Mouse (Mus musculus): ENCODE measurements at regions not wholly inside any gene's neighbourhood (a gene's known extent, or its start where the extent isn't known, plus 50 kb on each side); places are given as distances from the start of the nearest gene placed in this dataset.

DNA sequence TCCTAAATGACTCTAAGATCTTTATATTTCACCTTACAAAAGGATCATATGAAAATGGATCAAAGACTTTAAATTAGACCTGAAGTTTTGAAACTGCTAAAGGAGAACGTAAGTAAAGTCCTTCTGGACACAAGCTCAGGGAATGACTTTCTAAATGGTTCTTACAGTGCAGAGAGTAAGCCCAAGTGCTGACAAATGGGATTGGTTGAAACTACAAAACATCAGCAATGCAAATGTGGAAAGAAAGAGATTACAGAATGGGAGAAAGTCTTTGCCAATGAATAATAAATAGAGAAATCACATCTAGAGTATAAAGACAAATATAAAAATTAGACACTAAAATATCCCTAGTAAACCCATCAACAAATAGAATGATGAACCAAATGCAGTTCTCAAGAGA is 263.9 kb downstream of the Atp10a start:
- DNase-seq (ENCODE audit: low read depth) = no peak
- TF ChIP-seq POLR2A (IDR thresholded peaks at IDR 0.05; ENCODE audit: borderline replicate concordance, extremely low read depth, insufficient read depth, insufficient read length, poor library complexity, severe bottlenecking) (no peak), CTCF (IDR thresholded peaks at IDR 0.05; ENCODE audit: borderline replicate concordance, extremely low read depth, insufficient read depth, insufficient read length) (no peak)

DNA sequence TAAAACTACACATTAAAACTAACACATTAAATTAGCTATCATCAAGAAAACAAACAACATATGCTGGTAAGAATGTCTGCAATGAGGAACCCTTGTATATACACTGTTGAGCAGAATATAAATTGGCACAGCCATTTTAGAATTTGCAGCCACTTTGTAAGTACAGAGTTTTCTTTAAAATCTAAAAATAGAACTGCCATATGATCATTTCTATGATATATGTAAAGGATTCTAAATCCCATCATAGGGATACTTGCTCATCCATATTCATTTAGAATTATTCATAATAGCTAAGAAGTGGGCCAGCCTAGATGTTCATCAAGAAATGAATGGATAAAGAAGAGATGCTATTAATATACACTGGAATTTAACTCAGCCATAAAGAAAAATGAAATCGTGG is 264.3 kb downstream of the Atp10a start:
- TF ChIP-seq POLR2A (IDR thresholded peaks at IDR 0.05; ENCODE audit: borderline replicate concordance, extremely low read depth, insufficient read depth, insufficient read length, poor library complexity, severe bottlenecking) (no peak), CTCF (IDR thresholded peaks at IDR 0.05; ENCODE audit: borderline replicate concordance, extremely low read depth, insufficient read depth, insufficient read length) (no peak)
- DNase-seq (ENCODE audit: low read depth) = peak; percentile 51

DNA sequence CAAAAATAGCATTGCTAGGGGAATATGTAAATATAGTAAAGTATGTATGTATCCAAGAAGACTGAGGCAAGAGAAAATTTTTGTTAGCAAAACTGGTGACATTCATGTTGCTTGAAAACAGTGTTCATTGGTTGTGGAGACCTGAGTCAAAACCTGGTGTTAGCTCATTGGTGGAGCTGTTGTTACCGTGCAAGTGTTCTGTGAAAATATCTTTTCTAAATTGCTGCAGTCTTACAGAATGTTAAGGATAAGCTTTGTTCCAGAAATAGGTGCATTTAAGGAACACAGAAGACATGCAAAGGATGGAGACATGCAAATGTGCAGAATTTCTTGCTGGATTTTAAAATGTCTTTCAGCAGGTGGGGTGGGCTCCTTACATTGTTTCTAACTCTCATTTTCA is 269.0 kb downstream of the Atp10a start:
- TF ChIP-seq CTCF (IDR thresholded peaks at IDR 0.05; ENCODE audit: borderline replicate concordance, extremely low read depth, insufficient read depth, insufficient read length) (no peak), POLR2A (IDR thresholded peaks at IDR 0.05; ENCODE audit: borderline replicate concordance, extremely low read depth, insufficient read depth, insufficient read length, poor library complexity, severe bottlenecking) (no peak)
- DNase-seq (ENCODE audit: low read depth) = no peak

DNA sequence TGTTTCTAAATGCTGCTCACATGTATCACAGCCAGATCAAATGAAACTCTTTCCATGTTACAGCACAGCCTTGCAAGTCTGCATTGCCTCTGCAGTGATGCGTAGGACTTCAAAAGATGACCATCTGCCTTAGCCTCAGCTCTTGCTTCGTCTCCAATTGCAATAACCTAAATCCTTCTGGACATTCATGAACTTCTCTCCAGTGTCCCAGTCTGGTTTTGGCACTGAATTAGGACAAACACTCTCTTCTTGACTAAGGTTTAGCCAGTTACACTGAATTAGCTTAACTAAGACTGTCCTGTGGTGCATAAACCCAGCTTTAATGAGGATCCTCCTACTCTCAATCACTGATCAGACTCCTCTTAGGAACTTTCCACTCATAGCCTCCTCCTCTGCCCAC is 269.4 kb downstream of the Atp10a start:
- DNase-seq (ENCODE audit: low read depth) = no peak
- TF ChIP-seq CTCF (IDR thresholded peaks at IDR 0.05; ENCODE audit: borderline replicate concordance, extremely low read depth, insufficient read depth, insufficient read length) (no peak), POLR2A (IDR thresholded peaks at IDR 0.05; ENCODE audit: borderline replicate concordance, extremely low read depth, insufficient read depth, insufficient read length, poor library complexity, severe bottlenecking) (no peak)

DNA sequence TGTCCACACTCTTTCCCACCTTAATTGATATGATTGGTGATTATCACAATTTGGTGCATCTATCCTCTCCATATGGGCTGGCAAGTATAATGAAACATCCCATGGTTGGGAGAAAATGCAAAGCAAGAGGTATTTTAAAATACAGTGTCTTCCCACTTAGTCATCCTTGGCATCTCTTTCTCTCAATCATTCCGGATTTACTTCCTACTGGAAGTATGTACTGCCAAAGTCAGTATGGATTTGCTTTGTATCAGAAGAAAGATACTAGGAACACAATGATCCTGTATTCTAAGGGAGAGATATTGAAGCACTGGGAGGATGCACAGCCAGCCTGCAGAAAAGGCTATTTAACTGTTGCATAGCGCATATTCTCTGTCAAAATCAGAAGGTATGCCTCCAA is 271.1 kb upstream of the Ube3a start:
- no peak for DNase-seq (ENCODE audit: low read depth)
- TF ChIP-seq CTCF (IDR thresholded peaks at IDR 0.05; ENCODE audit: borderline replicate concordance, extremely low read depth, insufficient read depth, insufficient read length) (no peak), POLR2A (IDR thresholded peaks at IDR 0.05; ENCODE audit: borderline replicate concordance, extremely low read depth, insufficient read depth, insufficient read length, poor library complexity, severe bottlenecking) (no peak)

DNA sequence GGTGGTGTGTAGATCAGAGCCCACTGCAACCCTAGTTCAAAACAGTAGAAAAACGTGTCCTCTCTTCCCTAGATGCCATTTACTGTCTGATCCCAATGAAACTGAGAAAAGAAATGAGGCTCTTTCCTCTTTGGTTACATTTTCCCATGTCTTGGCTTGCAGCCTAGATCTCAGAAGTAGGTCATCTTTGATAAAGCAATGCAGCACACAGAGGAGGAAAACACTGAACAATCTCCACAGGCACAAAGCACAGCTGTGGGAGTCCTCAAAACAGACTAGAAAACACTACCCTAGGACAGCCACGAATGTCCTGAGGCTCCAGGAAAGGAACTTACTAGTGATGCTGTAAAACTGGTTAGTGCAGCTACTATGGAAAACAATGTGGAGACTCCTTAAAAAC is 221.4 kb upstream of the Ube3a start:
- TF ChIP-seq CTCF (IDR thresholded peaks at IDR 0.05; ENCODE audit: borderline replicate concordance, extremely low read depth, insufficient read depth, insufficient read length) (no peak), POLR2A (IDR thresholded peaks at IDR 0.05; ENCODE audit: borderline replicate concordance, extremely low read depth, insufficient read depth, insufficient read length, poor library complexity, severe bottlenecking) (no peak)
- DNase-seq (ENCODE audit: low read depth) = peak; percentile 2

DNA sequence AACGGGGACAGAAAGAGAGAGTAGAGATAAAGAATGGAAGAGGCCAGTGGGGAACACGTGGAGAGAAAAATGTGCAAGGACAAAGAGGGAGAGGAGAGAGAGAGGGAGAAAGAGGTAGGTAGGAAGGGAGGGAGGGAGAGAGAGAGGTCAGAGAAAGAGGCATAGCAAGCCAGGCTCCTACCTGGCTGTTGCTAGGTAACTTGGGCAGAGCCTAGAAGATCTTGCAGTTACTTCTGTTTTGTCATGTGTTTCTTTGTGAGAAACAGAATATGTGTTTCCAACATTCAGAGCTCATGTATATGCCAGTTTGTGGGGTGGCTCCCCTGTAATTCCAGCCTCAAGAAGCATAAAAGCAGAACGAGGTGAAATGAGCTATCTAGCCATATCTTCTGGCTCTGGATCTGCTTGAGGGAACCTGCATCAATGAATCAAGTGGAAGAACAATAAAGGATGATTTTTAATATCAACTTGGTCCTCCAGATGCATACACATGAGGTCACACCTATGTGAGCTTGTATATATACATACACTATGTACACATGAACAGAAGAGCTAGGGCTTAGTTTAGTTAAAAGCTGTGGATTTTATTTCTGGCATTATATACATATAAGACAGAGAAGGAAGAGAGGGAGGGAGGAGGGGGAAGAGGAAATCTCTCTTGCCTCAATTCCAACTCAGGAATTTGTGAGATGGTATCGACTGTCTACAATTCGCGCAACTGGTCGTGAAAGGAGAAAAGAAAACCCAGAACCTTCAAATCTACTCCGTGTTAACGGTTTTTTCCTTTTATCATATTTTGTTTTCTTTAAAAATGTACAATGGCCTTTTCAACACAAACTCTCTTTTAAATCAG is 214.9 kb upstream of the Ube3a start:
- no peak for TF ChIP-seq POLR2A (IDR thresholded peaks at IDR 0.05; ENCODE audit: borderline replicate concordance, extremely low read depth, insufficient read depth, insufficient read length, poor library complexity, severe bottlenecking)
- TF ChIP-seq CTCF (IDR thresholded peaks at IDR 0.05; ENCODE audit: borderline replicate concordance, extremely low read depth, insufficient read depth, insufficient read length) = no peak
- peak; percentile 9 for DNase-seq (ENCODE audit: low read depth)

DNA sequence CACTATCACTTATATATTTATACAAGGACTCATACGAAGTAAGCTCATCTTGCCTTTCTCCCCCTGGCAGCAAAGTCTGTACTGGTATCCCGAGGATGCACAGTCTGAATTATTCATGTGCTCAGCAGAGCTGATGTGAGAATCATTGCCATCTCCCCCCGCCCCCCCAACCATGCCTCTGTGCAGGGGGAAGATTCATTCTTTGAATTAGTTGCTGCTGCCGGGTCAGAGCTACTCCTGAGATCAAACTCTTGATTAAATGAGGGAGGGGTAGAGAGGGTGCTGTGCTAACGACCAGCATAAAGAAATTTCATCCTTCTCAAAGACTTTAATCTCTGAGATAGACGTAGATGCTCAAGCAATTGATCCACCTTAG is 214.3 kb upstream of the Ube3a start:
- TF ChIP-seq CTCF (IDR thresholded peaks at IDR 0.05; ENCODE audit: borderline replicate concordance, extremely low read depth, insufficient read depth, insufficient read length) = no peak
- TF ChIP-seq POLR2A (IDR thresholded peaks at IDR 0.05; ENCODE audit: borderline replicate concordance, extremely low read depth, insufficient read depth, insufficient read length, poor library complexity, severe bottlenecking) = no peak

DNA sequence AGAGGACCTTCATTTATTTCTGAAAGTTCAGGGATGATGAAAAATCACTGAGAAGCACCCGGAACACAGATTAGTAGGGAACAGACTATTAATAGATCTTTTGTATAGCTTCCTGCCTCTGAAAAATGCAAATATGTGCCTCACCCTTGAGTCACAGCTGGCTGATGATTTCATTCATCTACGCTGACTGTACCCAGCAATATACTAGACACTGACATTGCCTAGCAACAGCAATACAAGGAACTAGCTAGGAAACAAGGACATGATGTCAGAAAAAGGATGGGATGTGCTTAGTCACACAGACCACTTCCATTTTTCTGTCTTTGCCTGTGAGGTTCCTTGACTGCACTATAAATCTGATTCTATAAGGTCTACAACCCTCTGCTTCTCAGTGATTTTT is 201.1 kb upstream of the Ube3a start:
- TF ChIP-seq CTCF (IDR thresholded peaks at IDR 0.05; ENCODE audit: borderline replicate concordance, extremely low read depth, insufficient read depth, insufficient read length) (no peak), POLR2A (IDR thresholded peaks at IDR 0.05; ENCODE audit: borderline replicate concordance, extremely low read depth, insufficient read depth, insufficient read length, poor library complexity, severe bottlenecking) (no peak)
- DNase-seq (ENCODE audit: low read depth) = peak; percentile 73

More for the DNA sequence above, 214.3 kb upstream of the Ube3a start:
- peak; percentile 74 for DNase-seq (ENCODE audit: low read depth)

All from brain, embryonic 14.5 days (tissue).